Mouse (Mus musculus) hindbrain, postnatal 0 days (tissue): ENCODE results near the gene Uap1. TPM values are rescaled to one million over a fixed set of nuclear protein-coding genes. Genes with fewer than 3 reads are reported as not detected.

Experiments used
- ATAC-seq: fragments of 200-750 bp; cut with Nextera tagmentation; 2 replicates; pipeline ENCODE4 v1.8.0; 2017; ENCODE audit warnings: mild to moderate bottlenecking, moderate TSS enrichment, moderate library complexity
- DNase-seq: peaks from one replicate; pipeline ENCODE4 v3.0.0-alpha.2; 2015; ENCODE audit warnings: low spot score
- H3K27ac ChIP-seq: fragments of 300-500 bp; sonication (generic); 2 replicates; pipeline ENCODE4 v1.5.1; 2014; ENCODE audit warnings: mild to moderate bottlenecking
- H3K27me3 ChIP-seq: fragments of 300-500 bp; sonication (generic); 2 replicates; pipeline ENCODE4 v1.6.1; 2014; ENCODE audit warnings: low read length, mixed read lengths; ENCODE audit not compliant: insufficient read depth
- H3K36me3 ChIP-seq: fragments of 300-500 bp; sonication (generic); 2 replicates; pipeline ENCODE4 v1.6.1; 2014; ENCODE audit warnings: low read length, mixed read lengths; ENCODE audit not compliant: insufficient read depth
- H3K4me1 ChIP-seq: fragments of 300-500 bp; sonication (generic); 2 replicates; pipeline ENCODE4 v1.6.1; 2014; ENCODE audit warnings: antibody characterized with exemption, low read length, mixed read lengths; ENCODE audit not compliant: insufficient read depth
- H3K4me2 ChIP-seq: fragments of 300-500 bp; sonication (generic); 2 replicates; pipeline ENCODE4 v1.6.1; 2014; ENCODE audit warnings: low read depth, mild to moderate bottlenecking, low read length, moderate library complexity, mixed read lengths
- H3K4me3 ChIP-seq: fragments of 300-500 bp; sonication (generic); 2 replicates; pipeline ENCODE4 v1.5.1; 2014; ENCODE audit warnings: low read length
- H3K9ac ChIP-seq: fragments of 300-500 bp; sonication (generic); replicated peaks from 2 replicates; pipeline ENCODE4 v1.6.1; 2014; ENCODE audit warnings: mild to moderate bottlenecking, low read length, moderate library complexity, mixed read lengths
- H3K9me3 ChIP-seq: fragments of 300-500 bp; sonication (generic); 2 replicates; pipeline ENCODE4 v1.6.1; 2016; ENCODE audit warnings: low read length, mixed read lengths
- CTCF ChIP-seq: IDR thresholded peaks from 2 replicates; pipeline ENCODE4 v1.5.1; 2016; ENCODE audit warnings: antibody characterized with exemption, control low read depth, low read depth
- WGBS: fragments of 180-500 bp; shearing (Covaris S2); extraction: QIAGEN DNeasy Blood & Tissue Kit; methylation state at CpG from one replicate; pipeline ENCODE4 v1.1.7; 2014; 5-methylcytosine and 5-hydroxymethylcytosine counted together
- polyA plus RNA-seq: library from polyadenylated mRNA; unstranded; fragments of >200 nt; fragmentation: Nextera tagmentation; extraction: Ambion mirVana; gene quantifications from 2 replicates; pipeline ENCODE4 v1.2.1, GENCODE M21; 2015
- total RNA-seq: library from RNA; depleted of rRNA; stranded (reverse); fragments of >200 nt; gene quantifications from 2 replicates; pipeline ENCODE4 v1.2.3, GENCODE M21; 2014

Uap1 gene
- total and polyA plus RNA-seq, 2 experiments from 2014 or later: 38.1 to 54.7 TPM

- H3K9ac ChIP-seq: no peak overlapping the region
- no peak overlapping the region for H3K4me3 ChIP-seq
- DNase-seq (no peak), ATAC-seq (no peak)
- no peak for TF ChIP-seq CTCF
- no peaks in the 10 kb centered on the region for H3K4me1 ChIP-seq
- no peak overlapping the region for H3K27ac ChIP-seq
- H3K27me3 ChIP-seq: no peaks in the 10 kb centered on the region
- H3K9me3 ChIP-seq: no peaks in the 10 kb centered on the region
- WGBS: 76% methylated on average over 3 of the region's 3 CpGs
- no peak overlapping the region for H3K4me2 ChIP-seq
- H3K36me3 ChIP-seq: no peaks in the 10 kb centered on the region
Measured at GRCm38 (mm10) chr1:170130962-170131361, 43.8 kb downstream of the Uap1 start.

GRCm38 (mm10) chr1:170124644-170125043 is 50.1 kb downstream of the Uap1 start:
- WGBS: 57% methylated on average over 2 of the region's 2 CpGs
- Histone ChIP-seq H3K4me3 (no peak overlapping the region), H3K27ac (no peak overlapping the region), H3K27me3 (no peaks in the 10 kb centered on the region), H3K4me2 (no peak overlapping the region), H3K36me3 (no peaks in the 10 kb centered on the region), H3K9ac (no peak overlapping the region), H3K9me3 (no peaks in the 10 kb centered on the region), H3K4me1 (no peaks in the 10 kb centered on the region)
- DNase-seq: no peak
- no peak for TF ChIP-seq CTCF
- ATAC-seq: no peak

DNA sequence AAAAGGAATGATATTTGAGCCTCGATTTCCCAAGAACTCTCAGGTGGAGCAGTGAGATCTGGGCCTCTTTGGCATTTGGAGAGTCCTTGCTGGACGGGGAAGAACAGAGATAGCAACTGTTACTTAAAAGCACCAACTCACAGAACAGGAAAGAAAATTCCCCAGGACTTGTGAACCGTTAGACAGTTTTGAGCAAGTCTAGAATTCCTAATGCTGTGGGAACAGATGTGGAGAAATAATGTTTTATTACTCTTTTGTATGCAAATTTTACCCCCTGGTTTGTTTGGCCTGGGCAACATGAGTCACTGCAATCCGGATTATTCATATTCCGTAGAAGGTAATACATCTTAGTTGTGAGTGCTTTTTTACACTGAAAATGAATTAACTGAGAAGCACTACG is 61.1 kb downstream of the Uap1 start:
- TF ChIP-seq CTCF: no peak
- no peak overlapping the region for H3K4me3 ChIP-seq
- H3K4me1 ChIP-seq: no peaks in the 10 kb centered on the region; the same call in 1 of the 2 replicates
- H3K36me3 ChIP-seq: no peaks in the 10 kb centered on the region
- H3K27ac ChIP-seq: no peak overlapping the region
- no peak overlapping the region for H3K9ac ChIP-seq
- no peaks in the 10 kb centered on the region for H3K9me3 ChIP-seq
- WGBS: 80% methylated on average over 6 of the region's 6 CpGs
- no peak overlapping the region for H3K4me2 ChIP-seq
- no peaks in the 10 kb centered on the region for H3K27me3 ChIP-seq
- DNase-seq: no peak
- no peak for ATAC-seq

- no peak for ATAC-seq
- 79% methylated on average over 10 of the region's 10 CpGs for WGBS
- Histone ChIP-seq H3K4me3 (no peak overlapping the region), H3K36me3 (no peaks in the 10 kb centered on the region), H3K27me3 (no peaks in the 10 kb centered on the region), H3K9ac (no peak overlapping the region), H3K27ac (no peak overlapping the region), H3K9me3 (no peaks in the 10 kb centered on the region), H3K4me1 (no peaks in the 10 kb centered on the region; the same call in 1 of the 2 replicates), H3K4me2 (peak overlapping the region; percentile 27; the same call in 1 of the 2 replicates)
- TF ChIP-seq CTCF: no peak
- DNase-seq: no peak
Measured at GRCm38 (mm10) chr1:170112261-170112660, 62.5 kb downstream of the Uap1 start.

DNA sequence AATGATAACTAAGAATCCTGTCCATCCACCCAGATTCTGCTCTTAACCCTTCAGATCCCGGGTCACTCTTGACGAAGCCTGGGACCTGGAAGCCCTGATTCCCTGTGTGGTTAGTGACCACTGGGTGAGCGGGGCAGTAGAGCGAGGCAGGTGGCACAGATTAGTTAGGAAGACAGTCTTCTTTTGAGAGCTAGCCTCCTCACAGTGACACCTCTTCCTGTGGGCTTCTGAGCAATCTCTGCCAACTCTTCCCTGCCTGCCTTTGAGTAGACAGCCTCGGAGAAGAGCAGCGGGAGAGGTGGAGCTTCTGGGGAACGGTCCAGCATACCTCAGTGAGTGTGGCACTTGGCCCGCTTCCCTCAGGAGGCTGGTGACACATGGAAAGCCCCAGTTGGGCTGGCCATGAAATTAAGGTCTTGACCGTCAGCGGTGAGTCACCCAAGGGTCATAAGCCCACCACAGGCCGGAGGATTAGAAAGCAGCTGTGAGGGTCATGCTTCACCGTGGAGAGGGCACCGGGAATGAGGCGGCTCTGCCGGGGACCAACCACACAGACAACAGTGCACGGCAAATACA is 63.0 kb downstream of the Uap1 start:
- Histone ChIP-seq H3K4me2 (peak overlapping the region; percentile 27), H3K27me3 (no peaks in the 10 kb centered on the region), H3K4me3 (no peak overlapping the region), H3K27ac (no peak overlapping the region), H3K4me1 (no peaks in the 10 kb centered on the region; the same call in 1 of the 2 replicates), H3K36me3 (no peaks in the 10 kb centered on the region), H3K9ac (no peak overlapping the region), H3K9me3 (no peaks in the 10 kb centered on the region)
- no peak for ATAC-seq
- TF ChIP-seq CTCF: no peak
- DNase-seq: peak; percentile 10
- 66% methylated on average over 16 of the region's 16 CpGs for WGBS

- Histone ChIP-seq H3K4me3 (peak within 1 kb of the TSS; percentile 21), H3K27ac (peak within 1 kb of the TSS; percentile 41; the same call in 1 of the 2 replicates), H3K9me3 (no peaks in the 10 kb centered on the region), H3K27me3 (no peaks in the 10 kb centered on the region), H3K36me3 (no peaks in the 10 kb centered on the region), H3K4me1 (no peaks in the 10 kb centered on the region; the same call in 1 of the 2 replicates), H3K9ac (no peak within 1 kb of the TSS), H3K4me2 (peak within 1 kb of the TSS; percentile 38)
- DNase-seq: peak; percentile 59
- TF ChIP-seq CTCF: no peak
- no peak for ATAC-seq
- 60% methylated on average over 17 of the region's 17 CpGs for WGBS
Measured at GRCm38 (mm10) chr1:170110516-170111332, 64.0 kb downstream of the Uap1 start, which contains the start of gene Ddr2. Ddr2 (minus strand) TSS chr1:170110762.
